Mouse (Mus musculus) spleen, embryonic (tissue): ENCODE results near the gene Pls1.

Experiments
- CTCF ChIA-PET: fragments of 350-600 bp; sonication (Branson Sonifier 250); formaldehyde crosslinking; loops from one replicate; lab custom pipeline; 2022; lab: Charles Lee

The Pls1 gene

DNA sequence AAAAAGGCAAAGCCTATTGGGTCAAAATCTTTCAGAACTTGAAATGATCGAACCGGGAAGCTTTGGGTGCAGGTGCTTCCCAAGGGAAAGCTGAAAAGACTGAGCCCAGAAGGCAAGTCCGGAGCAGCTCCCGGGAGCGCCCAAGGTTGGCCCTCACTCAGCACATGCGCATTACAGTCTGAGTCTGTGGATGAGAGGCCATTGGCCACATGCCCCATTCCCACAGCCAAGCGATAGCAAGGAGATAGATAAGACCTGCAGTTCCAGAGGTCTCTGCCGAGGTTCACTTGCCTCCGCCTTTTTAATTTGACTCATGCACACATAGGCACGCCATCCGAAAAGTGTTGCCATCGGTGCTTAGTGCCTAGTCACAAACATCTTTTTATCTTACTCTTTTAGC is 39.7 kb downstream of the Pls1 start:
- CTCF ChIA-PET = no interaction called here

DNA sequence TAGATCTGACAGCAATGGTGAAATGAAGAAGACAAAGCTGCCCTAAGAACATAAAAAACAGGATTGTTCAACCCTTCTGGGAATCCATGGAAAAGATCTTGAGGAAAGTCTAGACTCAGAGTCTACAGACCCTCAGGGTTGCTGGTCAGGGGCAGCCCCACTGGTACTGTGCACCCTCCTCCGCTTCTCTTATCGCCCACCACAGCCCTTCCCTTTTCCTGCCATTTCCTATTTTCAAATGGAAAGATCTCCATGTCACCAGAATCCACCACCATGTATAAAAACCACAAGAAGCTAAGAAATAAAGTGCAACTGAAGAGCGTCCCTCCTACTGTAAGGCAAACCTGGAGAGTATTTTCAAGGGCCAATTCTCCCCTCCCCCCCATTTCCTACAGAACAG is 41.3 kb downstream of the Pls1 start:
- CTCF ChIA-PET = interaction anchor here (0.5 kb wide), 1 partner anchor 24 kb away, joined by 3 read pairs; no protein-coding TSS in a partner anchor

DNA sequence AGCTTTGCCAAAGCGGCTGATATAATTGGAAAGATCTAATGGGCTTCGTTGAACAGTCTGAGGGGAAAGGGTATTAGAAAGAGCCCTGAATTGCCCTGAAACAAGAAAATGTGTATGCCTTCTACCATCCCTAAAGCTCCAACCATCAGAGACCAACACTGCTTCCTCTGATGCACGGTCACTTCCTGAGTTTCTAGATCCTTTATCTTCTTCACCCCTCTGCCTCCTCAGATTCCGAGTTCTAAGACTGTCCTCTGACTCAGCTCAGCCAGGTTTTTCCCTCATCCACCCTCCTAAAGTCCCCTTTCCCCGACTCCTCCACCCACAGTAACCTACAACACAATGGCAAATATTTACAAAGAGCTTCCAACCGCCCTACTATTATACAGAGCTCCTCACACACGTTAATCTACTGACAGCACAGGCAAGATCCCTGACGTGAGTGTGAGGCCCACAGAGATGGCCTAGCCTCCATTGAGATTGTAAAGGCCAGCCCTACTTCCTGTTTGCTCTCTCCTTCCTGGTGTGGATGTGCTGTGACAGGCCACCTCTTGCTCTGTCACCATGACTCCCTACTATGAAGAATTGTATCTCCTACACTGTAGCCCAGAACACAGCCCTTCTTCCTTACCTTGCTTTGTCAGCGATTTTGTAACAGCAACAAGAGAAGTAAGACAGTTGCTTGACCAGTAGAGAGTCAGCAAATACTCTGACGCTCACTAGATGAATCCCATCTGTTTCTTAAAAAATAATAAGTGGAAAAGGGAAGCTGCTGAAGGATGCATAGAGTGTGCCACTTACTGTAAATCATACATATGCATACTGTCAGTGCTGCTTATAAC is 43.3 kb downstream of the Pls1 start:
- CTCF ChIA-PET = no interaction called here

DNA sequence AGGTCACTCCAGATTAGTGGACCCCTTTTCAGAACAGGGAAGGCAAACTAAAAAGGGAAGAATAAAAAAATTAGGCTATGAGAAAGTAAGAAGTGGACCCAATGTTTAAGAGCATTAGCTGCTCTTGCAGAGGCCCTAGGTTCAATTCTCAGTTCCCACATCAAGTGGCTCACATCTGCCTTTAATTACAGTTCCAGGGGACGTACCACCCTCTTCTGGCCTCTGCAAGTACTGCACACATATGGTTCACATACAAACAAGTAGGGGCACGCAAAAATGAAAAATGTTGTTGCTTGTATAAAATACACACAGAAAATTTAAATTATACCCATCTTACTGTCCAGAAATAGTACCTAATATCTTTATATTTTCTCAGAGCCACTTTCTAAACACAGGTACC is 48.8 kb downstream of the Pls1 start:
- CTCF ChIA-PET = no interaction called here

DNA sequence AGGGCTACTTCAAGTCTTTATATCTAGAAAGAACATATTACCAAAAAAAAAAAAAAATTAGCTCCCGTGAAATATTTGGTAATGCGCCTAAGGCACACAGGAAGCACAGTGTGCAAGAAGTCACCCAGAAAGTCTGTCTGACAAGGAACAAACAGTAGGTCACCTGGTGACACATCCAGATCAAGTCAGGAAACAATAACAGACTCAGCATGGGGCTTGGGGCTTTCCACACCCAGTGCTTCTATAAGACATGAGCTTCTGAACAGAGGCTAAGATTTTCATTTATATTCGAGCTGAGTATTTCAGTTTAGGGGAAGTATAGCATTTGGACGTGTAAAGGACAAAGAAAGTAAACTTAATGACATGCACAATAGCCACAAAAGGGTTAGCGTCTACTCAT is 49.3 kb downstream of the Pls1 start:
- CTCF ChIA-PET = no interaction called here

DNA sequence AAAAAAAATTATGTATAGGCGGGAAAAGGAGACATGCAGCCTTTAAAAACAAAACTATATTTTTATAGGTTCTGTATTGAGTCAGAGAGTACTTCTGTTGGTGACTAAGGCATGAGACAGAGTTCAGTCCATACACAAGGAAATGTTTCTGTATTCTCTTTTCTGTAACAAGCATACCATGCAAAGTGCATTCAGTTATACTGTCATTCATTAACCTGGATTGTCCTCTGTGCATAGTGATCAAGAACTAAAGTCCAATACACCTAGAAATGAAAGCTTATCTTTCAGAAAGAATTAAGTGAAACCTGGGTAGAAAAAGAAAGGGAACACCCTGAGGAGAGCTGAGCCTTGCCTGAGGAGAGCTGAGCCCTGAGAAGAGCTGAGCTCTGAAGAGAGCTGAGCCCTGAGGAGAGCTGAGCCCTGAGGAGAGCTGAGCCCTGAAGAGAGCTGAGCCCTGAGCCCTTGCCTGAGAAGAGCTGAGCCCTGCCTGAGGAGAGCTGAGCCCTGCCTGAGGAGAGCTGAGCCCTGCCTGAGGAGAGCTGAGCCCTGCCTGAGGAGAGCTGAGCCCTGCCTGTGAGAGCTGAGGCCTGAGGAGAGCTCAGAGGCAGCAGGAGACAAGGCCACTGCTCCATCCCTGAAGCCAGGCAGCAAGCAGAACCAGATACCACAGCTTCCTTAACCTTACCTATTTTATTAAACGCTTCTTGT is 49.9 kb downstream of the Pls1 start:
- CTCF ChIA-PET = no interaction called here

DNA sequence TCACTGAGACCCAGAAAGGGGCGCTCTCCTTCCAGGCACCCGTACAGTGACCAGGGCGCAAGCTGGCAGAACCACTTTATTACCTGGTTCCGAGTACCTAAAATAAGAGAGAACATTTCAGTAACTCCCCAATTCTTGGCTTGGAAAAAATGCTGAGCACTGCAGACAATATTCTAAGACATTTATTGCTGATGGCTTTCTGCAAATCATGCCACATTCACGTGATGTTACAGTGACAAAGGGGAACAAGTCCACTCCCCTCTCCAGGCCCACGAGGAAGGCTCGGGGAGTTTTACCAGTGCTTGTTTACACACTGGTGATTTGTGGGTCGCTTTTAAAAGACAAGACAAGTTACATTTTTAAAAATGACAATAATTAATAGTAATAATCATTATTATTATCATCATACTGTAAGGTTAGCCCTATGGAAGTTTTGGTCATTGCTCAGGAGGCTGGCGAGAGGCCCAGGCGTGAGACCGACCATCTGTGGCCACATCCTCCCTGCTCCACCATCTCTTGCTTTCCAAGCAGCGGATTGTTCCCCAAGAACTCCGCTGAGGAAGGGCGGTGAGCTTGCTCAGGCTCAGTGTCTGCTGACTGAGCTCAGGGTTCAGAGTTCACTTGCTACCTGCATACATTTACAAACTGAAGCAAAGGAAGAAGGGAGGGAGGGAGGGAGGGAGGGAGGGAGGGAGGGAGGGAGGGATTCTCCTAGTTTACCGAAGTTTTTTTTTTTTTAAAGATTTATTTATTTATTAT is 50.9 kb downstream of the Pls1 start:
- CTCF ChIA-PET = interaction anchor here (0.5 kb wide), 1 partner anchor 110 kb away, joined by 18 read pairs; no protein-coding TSS in a partner anchor

DNA sequence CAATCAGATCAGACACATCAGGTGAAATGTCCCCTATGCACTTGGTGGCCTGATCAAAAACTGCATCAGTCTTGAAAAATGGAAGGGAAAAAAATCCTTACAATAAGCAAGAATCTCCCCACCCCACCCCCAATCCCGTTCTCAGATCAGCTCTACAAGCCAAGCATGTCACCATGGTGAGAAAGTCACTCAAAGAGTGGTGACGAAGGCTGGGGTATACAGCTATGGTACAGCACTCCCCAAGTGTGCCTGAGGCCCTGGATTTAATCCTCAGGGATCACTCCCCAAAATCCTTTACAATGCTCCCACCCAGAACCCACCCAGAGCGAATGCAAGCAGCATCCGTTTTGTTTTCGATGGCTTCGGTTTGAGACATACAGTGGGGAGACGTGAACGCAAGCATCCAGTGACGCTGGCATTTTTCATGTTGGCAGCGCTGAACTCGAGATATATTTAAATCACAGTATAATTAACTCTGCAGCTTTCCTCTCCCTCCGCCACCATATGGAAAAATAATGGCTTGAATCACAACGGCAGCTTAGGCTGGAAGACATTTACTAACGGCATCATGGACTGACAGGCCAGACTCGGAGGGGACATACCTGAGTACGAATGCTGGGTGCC is 60.1 kb downstream of the Pls1 start:
- CTCF ChIA-PET = no interaction called here

DNA sequence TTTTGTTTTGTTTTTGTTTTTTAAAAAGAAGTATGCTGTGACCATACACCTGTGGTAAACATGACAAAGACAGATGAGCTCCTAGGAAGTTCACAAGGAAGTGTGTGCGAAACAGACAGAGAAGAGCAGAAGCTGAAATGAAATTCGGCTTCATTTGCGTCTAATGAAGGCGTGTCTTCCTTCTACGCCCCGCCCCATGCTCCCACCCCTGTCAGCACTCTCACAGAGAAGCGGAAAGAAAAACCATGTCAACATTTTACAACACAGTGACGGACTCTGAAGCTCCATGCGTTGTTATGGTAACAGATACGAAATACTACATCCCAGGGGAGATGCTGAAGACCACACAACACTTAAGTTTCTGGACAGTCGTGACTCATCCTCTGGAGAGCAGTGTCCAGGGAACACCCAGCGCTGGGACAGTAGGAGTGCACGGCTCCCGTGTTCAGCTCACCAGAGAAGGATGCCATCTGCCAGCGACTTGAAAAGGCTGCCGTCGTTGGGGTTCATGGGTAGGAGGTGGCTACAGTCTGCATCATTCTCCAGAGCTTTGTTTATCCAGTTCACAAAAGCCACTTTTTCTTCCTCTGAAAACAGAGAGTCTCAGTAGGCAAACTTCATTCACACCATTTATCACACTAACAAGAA is 61.3 kb downstream of the Pls1 start:
- CTCF ChIA-PET = interaction anchor here (0.7 to 0.9 kb wide), 2 partner anchors 20 to 1206 kb away, joined by 5 read pairs; no protein-coding TSS in a partner anchor

DNA sequence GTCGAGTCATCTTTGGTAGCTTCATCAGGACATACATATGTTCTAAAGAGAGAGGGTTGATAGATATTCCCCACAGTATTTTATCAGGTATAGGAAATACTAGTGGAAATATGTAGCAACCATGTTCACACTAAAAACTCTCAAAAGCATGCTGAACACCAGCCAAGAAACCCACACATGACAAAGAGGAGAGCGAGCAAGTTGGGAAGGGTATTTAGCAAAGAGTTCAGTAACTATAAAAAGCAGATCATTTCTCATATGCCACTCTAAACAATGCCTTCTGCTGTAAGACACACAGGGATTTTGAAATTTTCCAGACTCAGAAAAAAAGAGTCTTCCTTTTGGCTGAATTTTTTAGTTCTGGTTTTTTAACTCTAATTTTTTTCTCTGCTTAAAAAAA is 73.4 kb downstream of the Pls1 start:
- CTCF ChIA-PET = no interaction called here

DNA sequence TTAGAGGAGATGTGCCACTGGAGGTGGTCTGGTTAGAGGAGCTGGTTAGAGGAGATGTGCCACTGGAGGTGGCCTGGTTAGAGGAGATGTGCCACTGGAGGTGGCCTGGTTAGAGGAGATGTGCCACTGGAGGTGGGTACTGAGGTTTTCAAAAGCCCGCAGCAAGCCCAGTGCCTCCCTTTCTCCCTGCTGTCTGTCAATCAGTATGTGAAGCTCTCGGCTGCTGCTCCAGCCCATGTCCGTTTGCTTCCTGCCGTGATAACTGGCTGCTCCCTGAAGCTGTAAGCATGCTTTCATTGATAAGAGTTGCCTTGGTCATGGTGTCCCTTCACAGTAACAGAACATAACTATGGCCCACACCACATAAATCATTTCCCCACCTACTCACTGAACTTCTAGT is 81.9 kb downstream of the Pls1 start:
- CTCF ChIA-PET = interaction anchor here (0.6 kb wide), 1 partner anchor 20 kb away, joined by 5 read pairs; no protein-coding TSS in a partner anchor

DNA sequence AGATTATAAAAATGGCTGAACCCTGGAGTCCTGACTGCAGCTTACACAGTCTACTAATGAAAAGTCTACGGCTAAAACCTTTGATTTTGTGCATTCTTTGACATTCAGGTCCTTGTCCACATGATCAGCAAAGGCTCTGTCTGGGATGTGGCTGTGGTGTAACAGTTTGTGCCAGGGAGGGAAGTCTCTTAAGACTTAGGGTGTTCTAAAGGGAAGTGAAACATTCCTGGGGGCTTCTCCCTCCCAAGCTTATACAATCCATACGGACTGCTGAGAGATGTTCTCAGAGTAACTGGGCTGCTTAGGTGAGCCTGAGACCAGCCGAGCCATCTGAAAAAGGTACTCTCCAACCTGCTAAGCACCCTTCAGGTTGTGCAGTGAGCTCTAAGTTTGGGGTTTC is 82.9 kb downstream of the Pls1 start:
- CTCF ChIA-PET = no interaction called here

DNA sequence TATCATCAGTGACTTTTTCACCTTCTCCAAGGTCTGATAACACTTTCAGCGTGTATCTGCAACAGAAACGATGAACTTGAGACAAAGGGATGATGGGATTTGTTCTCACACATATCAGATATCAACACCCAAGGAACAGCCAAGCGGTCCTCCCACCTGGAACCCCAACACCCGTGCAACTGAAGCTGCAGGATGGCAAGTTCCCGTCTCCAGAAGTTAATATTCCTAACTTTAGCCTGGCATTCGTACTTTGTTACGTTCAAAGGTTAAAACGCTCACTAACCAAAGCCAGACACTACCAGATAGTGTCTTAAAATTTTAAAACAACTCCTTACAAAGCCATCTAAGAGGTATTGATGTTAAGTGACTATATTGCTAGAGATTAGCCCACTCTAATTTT is 83.7 kb downstream of the Pls1 start:
- CTCF ChIA-PET = no interaction called here

DNA sequence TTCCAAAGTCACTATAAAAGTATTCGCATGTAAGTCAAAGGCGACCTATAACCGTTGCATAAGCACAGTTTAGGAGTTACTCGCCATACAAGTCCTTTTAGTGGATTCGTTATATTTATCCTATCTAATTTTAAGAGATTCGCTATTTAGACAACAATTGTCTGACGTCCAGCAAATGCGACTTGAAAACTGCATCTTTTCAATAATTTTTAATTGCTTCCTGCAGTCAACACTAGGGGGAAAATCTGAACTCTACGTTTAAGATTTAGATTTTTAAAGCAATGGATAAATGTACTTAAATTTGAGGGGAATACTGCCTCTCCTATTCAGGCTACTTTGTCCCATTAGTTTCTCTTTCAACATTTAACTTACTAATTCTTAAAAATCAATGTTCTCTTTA is 94.4 kb downstream of the Pls1 start:
- CTCF ChIA-PET = no interaction called here

DNA sequence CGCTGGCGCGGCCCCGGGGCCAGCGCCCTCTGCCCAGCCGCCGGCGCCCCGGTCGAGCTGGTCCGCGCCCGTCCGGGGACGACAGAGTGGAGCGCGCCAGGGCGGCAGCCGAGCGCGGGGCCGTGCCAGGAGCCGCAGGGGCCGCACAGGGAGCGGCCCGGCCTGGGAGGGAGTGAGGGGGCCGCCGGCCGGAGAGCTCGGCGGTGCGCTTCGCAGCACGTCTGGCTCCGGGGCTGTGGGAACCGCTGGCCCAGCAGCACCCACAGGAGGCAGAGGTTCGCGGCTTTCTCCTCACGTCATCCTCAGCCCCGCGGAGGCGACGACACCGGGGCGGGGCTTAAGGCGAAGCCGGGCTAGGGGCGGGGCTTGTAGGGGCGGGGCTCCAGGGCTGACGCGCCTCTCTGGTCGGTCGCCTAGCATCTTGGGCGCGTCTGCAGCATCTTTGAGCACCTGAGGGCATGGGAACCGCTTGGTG is 95.0 kb downstream of the Pls1 start, which contains the start of gene Trpc1:
Gene Trpc1 (minus strand): TSS at position 339 of the 475 bp plus-strand sequence.
- CTCF ChIA-PET = no interaction called here

DNA sequence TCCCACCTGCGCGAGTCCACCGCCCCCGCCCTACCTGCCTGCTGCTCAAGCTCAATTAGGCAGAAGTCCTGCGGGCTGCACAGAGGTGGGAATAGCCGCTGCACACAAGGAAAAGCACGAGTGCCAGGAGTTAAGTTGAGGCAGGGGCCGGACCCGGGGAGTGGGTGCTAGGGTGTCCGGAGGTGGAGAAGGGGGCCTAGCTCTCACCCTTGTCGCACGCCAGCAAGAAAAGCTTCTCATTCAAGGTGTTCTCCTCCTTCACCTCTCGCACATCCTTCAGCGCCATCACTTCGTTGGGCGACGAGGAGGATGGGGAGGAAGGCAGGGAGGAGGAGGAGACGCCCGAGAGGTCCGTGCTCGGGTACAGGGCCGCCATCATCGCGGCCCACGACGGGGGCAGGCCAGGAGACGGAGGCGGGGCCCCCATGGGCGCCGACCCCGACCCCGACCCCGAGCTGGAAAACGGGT is 95.6 kb downstream of the Pls1 start:
- CTCF ChIA-PET = no interaction called here

DNA sequence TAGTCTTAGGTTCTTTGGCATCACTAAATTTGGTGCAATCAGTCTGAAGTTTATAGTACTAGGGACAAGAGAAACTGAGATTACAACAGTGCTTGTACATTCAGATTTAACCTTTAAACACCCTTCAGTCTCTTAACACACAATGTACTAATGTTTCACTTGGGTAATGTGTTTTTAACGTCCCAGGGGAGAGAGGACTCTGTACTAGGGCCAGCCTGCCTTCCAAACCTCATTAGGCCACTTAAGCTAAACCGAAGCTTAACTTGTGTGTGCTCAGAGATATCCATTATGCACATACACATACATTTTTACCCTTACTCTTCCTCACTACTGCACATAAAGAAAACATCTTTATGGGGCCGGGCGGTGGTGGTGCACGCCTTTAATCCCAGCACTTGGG is 97.8 kb downstream of the Pls1 start:
- CTCF ChIA-PET = interaction anchor here (0.6 kb wide), 1 partner anchor 116 kb away, joined by 8 read pairs; no protein-coding TSS in a partner anchor

DNA sequence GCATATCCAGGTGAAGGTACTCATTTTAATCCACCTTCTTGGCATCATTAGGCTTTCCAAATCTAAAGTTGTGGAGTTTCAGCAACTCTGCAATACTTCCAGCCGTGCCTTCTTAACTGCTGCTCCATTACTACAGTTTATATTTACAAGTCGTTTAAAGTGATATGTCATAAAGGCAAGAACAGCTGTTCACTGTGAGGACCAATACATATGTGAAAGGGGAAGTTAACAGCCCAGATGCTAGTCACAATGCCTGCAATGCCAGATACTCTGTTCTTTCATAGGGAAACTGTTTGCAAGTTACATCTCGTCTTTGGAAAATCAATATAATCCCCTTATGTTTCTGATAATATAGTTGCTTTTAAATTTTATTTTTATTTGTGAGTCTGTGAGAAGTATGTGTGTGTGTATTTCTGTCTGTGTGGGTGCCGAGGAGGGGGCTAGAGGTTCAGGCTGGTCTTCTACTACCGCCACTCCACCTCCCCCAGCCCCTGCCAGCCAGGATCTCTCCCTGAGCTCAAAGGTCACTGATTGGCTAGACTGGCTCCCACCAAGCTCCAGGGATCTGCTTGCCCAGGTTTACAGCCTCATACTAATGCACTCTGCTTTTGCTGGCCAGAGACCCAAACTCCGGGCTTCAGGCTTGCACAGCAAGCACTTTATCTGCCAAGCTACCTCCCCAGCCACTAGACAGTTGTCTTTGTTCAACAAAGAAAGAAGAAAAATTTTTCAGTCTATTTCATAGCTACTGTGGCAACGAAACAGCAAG is 100.1 kb downstream of the Pls1 start:
- CTCF ChIA-PET = interaction anchor here (0.5 kb wide), 1 partner anchor 200 kb away, joined by 3 read pairs; no protein-coding TSS in a partner anchor

DNA sequence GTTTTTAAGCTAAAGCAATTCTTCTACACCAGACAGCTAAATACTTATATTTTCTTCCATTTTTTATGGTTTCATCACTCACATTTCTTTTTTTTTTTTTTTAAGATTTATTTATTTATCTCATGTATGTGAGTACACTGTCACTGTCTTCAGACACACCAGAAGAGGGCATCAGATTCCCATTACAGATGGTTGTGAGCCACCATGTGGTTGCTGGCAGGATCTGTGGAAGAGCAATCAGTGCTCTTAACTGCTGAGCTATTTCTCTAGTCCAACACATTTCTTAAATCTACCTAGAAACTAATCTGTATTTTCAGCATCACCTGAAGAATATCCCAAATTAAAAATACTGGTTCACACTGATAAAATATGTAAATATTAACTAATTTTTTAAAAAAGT is 108.9 kb downstream of the Pls1 start:
- CTCF ChIA-PET = interaction anchor here (0.6 kb wide), 1 partner anchor 135 kb away, joined by 13 read pairs; no protein-coding TSS in a partner anchor

DNA sequence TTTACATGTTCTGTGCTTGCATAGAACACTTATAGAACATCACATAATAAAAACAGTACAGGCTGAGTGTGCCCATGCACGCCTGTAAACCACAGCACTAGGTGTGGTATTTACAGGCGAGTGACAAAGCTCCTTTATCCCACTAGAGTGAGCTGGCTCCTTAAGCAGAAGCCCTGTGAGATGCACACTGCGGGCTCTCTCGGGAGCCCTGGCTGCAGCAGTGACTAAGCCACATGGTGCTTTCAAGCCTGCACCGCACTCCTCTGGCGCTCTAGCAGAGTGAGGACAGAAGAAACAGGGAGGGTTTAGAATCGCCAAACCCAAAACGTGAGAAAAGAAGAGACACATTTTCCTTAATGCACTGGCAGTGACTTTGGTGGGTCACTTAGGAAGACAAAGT is 132.5 kb downstream of the Pls1 start:
- CTCF ChIA-PET = no interaction called here
